Mouse (Mus musculus): ENCODE measurements at regions not wholly inside any gene's neighbourhood (a gene's known extent, or its start where the extent isn't known, plus 50 kb on each side); places are given as distances from the start of the nearest gene placed in this dataset.

GRCm38 (mm10) chr7:36945024-36945815 lies 247.3 kb downstream of the Tshz3 start:
- DNase-seq (ENCODE audit: low spot score), result no peak

GRCm38 (mm10) chr7:36949511-36949910 lies 251.6 kb downstream of the Tshz3 start:
- DNase-seq (ENCODE audit: low spot score), result no peak

GRCm38 (mm10) chr7:36955376-36955775 lies 257.5 kb downstream of the Tshz3 start:
- no peak for DNase-seq (ENCODE audit: low spot score)

DNA sequence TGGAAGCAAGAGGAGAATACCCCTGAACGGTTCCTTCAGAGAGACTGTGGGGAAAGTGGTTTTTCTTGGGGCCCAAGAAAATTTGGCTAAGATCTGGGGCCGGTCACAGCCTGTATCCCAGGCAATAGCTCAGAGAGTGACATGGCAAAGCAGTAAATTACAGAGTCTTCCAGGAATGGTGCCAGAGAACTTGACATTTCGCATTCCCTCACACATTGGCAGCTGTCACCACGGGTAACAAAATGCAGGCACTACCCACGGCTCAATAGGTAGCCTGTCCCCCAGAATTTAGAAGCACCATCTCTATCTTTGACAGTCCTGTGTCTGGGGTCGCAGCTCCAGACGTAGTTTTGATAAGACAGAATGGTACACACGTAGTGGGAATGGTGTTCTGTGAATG lies 260.3 kb downstream of the Tshz3 start:
- no peak for DNase-seq (ENCODE audit: low spot score)

- no peak for DNase-seq (ENCODE audit: low spot score)
Observed at GRCm38 (mm10) chr7:36971772-36972171, 273.9 kb downstream of the Tshz3 start.

- DNase-seq (ENCODE audit: low spot score), result no peak
Observed at GRCm38 (mm10) chr7:36973654-36974320, 275.9 kb downstream of the Tshz3 start.

DNA sequence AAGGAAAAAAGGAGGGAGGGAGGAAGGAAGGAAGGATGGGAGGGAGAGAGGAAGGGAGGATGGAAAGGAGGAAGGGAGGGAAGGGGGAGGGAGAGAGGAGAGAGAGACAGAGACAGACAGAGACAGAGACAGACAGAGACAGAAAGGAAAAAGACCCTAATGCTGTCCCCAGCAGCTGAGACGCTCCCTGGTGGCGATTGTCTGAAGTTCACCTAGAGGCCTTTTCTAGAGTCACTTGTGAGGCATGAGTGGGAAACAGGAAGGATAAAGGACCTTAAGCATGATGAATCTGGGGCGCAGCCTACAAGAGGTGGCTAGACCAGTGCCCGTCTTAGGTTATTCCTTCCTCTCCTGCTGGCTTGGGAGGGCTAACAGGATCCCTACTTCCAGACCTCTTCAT lies 276.7 kb downstream of the Tshz3 start:
- peak; percentile 9 for DNase-seq (ENCODE audit: low spot score)

- no peak for DNase-seq (ENCODE audit: low spot score)
Observed at GRCm38 (mm10) chr7:36975475-36975874, 277.6 kb downstream of the Tshz3 start.

DNA sequence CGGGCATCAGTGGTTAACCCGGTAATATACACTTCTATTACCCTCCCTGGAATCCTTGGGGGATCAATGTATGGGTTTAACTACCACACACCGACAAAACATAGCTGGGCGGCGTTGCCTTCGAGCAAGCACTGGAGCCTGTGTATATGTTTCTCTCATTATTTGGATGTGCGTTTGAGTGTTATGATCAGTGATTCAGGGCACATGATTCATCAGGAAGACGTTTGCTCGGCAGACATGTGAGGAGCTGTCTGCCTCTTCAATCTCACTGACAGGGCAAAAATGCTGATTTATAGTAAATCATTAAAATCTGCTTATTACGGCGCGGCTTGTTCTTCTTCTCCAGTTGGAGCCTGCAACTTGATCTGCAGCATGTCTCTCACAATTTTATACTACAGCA lies 279.9 kb downstream of the Tshz3 start:
- no peak for DNase-seq (ENCODE audit: low spot score)

- DNase-seq (ENCODE audit: low spot score), result no peak
Observed at GRCm38 (mm10) chr7:36989380-36989779, 291.5 kb downstream of the Tshz3 start.

GRCm38 (mm10) chr7:37004601-37005000 lies 306.7 kb downstream of the Tshz3 start:
- DNase-seq (ENCODE audit: low spot score), result no peak

GRCm38 (mm10) chr7:37005701-37006100 lies 307.8 kb downstream of the Tshz3 start:
- DNase-seq (ENCODE audit: low spot score), result no peak

- DNase-seq (ENCODE audit: low spot score), result no peak
Observed at GRCm38 (mm10) chr7:37006921-37007320, 309.0 kb downstream of the Tshz3 start.

DNA sequence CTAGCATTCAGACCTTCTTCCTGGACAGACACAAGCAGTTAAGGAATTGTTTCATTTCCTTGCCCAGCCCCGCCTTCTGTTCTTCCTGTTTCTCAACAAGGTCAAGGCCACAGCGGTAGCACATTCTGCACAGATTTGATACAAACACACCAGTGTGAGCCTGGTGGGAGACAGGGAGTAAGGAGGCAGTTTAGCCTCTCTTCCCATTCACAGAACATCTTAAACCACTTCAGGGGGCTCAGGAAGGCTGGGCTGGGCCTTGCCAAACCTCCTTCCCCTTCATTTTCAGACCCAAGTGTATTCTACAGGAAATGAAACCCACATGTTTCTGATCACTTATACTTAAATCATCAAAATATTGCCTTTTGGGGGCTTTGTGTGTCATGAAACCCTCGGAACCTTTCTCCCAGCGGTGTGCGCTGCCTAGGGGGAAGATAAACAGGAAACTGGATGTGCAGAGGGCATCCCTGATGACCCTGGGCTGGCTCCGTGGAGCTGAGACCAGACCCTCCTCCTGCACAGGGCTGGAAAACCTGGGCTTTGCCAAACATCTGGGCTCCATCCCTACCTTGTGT lies 313.3 kb downstream of the Tshz3 start:
- peak; percentile 5 for DNase-seq (ENCODE audit: low spot score)

- DNase-seq (ENCODE audit: low spot score), result no peak
Observed at GRCm38 (mm10) chr7:37020078-37020477, 322.2 kb downstream of the Tshz3 start.

DNA sequence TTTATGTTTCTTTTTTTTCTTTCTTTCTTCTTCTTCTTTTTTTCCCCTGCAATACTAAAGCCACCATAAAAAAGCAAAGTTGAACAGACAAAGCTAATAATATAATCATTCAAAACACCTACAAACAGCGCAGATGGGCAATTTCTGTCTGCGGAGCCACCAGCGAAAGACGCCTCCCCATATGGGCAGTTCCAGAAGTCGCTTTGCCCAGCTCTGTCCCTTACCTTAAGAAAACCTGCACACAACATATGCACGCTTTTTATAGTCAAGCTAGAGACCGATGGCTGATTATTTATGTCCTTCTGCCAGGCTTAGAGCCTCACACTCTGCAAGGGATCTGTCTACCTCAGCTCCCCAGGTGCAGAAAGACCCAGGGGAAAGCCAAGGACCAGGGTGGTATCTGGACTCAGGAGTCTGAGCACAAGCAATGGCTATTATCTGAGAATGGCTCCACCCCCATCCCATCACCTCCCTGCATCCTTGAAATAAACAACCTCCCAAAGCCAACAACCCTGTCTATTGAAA lies 326.6 kb downstream of the Tshz3 start:
- DNase-seq (ENCODE audit: low spot score), result no peak

DNA sequence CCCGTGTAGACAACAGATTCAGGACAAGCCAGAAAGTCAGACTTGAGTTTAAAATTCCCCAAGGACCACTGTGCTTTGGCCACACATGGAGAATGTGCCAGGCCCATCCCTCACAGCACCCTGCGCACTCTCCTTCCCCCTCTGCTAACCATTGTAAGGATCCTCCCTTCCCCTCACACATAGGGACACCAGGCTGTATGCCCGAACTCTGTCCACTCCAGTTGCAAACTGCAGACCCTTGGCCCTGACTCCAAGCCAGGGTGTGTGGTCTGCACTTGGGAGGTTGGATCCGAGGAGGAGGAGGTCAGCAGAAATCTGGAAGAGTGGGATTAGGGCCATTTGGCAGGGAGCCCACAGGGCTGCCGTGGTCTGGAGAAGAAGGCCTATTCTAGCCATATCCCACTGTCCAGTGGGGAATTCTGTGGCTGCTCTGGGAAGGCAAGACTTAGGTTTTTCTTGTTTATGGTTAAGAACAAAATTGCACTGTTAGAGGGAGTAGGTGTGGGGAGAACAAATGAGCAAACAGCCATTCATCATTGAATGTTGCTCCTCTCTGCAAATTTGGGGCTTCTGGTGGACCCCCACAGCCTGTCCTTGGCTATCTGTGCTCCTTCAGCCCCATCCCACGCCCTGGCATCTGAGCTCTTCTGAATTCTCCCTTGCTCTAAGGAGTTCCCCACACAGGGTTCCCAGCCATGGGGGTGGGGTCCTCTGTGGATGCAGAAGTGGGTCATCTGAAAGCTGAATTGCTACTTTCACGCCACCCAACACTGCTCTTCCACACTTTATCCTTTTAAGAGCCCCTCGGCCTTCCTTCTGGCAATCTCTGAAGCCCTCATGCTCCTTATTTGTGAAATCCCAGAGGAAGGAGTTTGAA lies 366.9 kb downstream of the Tshz3 start:
- no peak for DNase-seq (ENCODE audit: low spot score)

GRCm38 (mm10) chr7:37077698-37078097 lies 379.8 kb downstream of the Tshz3 start:
- DNase-seq (ENCODE audit: low spot score), result no peak

DNA sequence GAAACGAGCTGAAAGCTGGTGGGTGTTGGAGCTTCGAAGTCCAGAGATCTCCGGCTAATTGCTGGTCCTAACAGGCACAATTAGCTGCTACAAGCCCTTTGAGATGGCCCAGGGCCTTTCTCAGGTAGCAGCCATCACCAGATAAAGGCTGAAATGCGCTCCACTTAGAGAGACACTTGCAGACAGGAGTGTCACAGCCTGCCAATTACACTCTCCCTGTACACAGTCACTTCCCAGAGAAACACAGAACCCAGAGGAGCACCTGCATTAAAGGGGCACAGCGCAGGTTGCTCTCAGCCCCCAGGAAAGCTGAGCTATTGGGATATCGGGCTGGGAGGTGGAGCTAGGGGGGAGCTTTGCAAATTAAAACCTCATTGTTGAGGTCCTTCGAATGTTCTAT lies 380.2 kb downstream of the Tshz3 start:
- no peak for DNase-seq (ENCODE audit: low spot score)

DNA sequence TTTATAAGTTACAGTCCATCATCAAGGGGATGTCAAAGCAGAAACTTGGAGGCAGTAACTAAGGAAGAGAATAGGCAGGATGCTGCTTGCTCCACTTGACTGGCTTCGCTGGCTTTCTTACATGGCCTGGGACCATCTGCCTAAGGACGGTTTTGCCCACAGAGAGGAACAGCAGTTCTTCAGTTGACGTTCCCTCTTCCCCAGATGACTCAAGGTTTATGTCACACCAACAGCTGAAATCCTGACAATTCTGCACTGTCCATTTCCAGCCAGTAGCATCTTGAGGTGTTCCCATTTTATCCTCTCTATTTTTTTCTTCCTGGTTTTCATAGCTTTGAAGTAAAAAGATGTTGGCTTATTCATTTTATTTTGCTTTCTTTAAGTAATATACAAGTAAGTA lies 391.8 kb downstream of the Tshz3 start:
- no peak for DNase-seq (ENCODE audit: low spot score)

GRCm38 (mm10) chr7:37092572-37092971 lies 394.7 kb downstream of the Tshz3 start:
- DNase-seq (ENCODE audit: low spot score), result no peak

DNA sequence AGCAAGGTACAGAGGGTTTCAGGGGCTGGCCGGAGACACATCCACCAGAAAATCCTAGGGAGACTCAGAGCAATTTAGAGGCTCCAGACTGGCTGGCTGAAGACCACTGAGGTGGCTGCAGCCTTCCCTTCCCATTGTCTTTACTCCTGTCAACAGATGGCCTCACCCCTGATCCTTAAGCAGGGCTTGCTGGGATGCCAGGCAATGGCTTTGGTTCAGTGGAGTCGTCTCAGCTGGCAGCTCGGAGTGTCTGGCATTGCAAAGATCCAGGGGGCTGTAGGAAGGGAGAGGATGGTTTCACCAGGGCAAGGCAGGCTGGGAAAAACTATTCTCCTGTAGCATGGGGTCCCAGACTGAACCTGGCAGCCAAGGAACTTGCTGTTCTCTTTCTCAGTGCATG lies 395.8 kb downstream of the Tshz3 start:
- no peak for DNase-seq (ENCODE audit: low spot score)

Measured in urinary bladder, postnatal 14 days (tissue).